Mouse (Mus musculus) spleen, postnatal 36 days (tissue): ENCODE measurements around the gene Rtl5.
A peak's percentile ranks its signal among the peaks of the same experiment; 100 is the strongest.
"Not testable (repeated sequence)": the region's sequence is repeated elsewhere in the genome, so short reads cannot be mapped to it uniquely, and the experiment has no call there.

Experiments used
- DNase-seq, 2 experiments: peaks; one replicate each; pipeline ENCODE4 v3.0.0; 2022; ENCODE audit warnings: low spot score in 2 of 2, mixed read lengths in 1 of 2

The Rtl5 gene

DNA sequence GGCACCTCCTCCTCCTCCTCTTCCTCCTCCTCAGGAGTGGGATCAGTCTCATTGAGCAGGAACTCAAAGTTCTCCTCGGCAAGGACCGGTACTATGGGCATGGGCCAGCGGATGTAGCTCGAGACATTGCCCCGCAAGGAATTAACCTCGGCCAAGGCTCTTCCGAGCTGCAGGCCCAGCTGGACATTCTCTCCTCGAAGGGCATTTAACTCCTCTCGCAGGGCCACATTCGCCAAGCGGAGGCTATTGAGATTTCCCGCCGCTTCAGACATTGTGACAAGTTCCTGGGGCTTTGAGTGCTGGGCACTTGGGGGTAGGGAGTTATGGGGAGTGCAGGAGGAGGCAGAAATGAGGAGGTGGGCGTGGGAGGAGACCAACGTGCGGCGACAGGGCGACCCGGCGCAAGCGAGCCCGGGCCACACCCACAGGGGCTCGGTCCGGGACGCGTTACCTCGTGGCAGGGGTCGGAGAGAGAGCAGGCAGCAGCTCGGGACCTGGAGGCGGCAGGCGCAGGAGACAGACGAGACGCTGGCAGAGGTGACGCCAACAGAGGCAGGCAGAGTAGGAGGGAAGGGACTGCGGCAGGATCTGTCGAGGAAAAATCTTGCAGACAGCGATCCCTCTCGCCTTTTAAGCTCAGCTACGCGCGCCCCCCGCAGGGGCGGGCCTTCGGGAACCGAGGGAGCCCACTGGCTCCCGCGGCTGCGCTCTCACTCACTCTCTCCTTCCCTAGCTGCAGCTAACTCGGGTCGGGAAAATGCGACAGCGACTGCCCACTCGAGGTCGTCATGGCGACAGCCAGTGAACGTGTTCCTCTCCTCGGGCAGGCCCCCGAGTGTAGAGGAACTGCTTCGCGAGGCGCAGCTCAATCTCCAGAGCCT, at the start of gene Rtl5:
TSS of gene Rtl5 (minus strand) at position 714 of the 881 bp plus-strand sequence.
- peak; percentile 62 to 68 for DNase-seq

DNA sequence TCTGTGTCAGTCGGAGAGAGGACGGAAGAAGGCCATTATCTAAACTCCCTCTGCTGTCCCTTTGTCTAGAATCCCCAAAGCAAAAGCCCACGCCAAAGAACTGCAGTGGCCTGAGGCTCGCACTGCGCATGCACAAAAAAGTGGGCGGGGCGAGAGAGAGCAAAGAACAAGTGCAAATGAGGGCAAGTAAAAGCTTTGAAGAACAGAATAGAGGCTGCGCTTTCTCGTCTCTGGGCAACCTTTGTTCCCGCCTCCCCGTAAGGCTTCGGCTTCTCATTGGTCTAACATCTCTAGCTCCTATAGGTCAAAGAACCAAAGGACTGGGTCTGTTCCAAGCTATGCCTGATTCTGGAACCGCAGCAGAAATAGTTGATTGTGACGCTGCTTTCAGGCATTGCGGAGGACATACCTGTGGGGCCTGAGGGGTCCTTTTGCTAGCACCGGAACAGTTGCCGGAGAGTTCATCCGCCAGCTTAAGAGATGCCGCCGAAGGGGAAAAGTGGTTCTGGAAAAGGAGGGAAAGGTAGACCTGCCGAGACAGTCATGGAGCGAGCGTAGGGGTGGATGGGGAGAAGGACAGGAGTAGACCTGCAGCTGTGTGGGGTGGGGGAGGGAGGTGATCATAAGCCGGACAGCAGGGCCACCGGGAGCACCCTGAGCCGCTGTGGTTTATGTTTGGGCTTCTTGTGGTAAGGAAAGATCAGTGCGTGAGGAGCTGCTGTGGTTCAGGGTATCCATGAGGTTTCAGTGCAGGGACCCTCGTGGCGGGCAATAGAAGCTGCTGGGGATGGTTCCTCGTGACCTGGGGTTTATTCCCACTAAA, 48.1 kb upstream of the Rtl5 start, which contains the start of gene Pin4:
TSS of gene Pin4 (plus strand) at position 406 of the 823 bp plus-strand sequence.
- peak; percentile 91 to 95 for DNase-seq

DNA sequence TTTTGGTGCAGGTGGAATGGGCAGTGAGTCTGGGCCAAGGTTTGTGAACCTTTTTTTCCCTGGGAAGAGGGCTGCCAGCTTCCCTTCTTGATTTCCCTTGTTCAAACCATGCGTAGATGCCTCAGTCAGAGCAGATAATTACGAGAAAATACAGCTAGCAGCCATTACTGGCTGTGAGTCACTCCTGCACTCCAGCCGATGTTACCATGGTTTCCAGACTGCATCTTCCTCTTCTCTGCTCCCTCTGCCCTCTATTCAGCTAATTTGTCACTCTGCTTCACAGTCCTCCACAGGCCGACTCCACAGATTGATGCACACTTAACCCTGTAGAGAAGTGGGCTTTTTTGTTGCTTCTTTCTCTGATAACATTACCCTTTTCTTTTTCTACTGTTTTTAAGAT, 44.6 kb upstream of the Rtl5 start:
- no peak for DNase-seq

DNA sequence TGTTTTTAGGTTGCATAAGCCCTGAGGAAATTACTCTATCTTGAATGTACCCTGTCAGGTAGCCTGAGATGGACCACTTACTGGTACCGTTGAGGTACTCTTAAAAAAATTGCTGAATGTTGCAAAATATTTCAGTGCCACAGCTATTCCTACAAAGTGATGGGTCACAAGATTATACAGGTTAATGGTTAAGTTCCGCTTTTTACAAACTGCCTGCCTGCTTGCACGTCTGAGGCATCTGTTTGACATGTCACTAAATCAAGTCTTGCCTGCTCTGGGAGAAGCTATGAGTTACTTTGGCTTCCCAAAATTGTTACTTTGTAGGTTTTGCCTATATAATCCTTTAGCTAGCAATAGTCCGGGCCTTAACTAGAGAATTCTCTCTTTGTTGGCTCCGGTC, 38.2 kb upstream of the Rtl5 start:
- not testable (repeated sequence) for DNase-seq

DNA sequence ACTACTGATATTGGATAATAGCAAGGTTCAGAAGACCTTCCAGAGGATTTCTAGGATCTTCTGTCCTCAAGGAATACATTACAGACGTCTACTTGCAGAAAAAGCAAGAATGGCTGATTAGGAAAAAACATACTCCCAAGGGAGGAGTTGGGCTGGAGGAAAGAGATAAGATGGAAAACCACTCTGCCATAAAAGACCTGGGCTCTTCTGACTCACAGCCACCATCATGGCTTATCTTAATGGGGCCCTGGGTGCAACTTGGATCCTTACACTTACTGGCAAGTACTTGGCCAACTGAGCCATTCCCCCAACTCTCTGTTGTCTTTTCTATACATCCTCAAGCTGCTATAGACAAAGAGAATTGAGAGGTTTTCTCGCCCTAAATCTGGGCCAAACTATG, 32.7 kb upstream of the Rtl5 start:
- DNase-seq = not testable (repeated sequence)

DNA sequence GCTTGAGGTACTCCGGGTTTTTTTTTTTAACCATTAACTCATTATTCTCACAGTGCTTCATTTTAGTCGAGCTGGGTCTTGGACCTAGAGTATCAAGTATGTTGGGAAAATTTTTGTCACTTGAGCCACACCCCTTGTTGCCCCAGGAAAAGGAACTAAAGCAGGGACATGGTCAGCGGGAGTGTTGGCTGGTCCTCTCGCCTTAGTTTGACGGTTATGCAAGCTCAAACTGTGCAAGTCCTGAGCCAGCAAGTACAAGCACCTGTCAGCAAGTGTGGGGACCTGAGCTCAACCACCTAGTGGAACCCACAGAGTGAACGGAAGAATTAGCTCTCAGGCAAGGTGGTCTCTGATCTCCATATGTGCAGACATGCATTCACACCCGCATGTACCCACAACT, 30.8 kb upstream of the Rtl5 start:
- DNase-seq = no peak

DNA sequence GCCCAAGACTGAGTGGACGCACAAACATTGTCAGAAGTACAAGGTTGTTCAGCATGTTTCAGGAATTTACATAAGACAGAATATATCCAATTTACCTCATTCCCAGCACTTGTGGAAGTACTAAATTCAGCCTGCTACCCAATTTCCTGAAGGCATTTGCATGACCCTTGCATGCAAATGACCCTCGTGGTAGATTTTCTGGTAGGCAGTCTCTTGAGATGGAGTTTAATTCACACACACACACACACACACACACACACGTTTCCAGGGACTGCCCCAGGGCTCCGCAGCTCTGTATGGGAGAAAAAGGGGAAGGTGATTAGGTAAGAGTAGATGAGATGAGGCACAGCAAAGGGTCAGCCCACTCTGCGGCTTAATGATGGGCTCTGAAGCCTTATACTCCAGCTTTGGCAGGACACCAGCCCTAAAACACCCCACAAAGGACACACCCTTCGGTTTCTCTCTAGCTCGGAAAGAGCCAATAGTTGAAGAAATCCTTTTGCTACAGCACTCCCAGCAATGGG, 23.3 kb upstream of the Rtl5 start:
- DNase-seq = peak in 1 of 2 experiments; percentile 28

DNA sequence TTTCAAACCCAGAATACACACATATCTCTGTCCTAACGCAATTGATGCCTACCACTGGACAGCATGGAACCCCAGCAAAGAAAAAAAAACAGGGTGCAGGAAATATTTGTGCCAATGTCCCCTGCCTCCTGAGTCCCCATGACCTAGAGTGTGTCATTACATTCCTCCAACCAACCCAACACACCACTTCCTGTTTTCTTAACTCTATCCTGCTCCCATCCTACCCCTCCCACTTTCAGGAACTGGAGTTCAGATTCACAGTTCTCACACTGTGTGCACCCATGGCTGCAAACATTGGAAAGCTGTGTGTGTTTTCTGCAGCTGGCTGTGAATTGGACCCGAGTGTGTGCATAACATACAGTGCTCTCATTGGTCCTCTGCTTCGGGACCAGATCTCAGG, 19.5 kb upstream of the Rtl5 start:
- DNase-seq = no peak

DNA sequence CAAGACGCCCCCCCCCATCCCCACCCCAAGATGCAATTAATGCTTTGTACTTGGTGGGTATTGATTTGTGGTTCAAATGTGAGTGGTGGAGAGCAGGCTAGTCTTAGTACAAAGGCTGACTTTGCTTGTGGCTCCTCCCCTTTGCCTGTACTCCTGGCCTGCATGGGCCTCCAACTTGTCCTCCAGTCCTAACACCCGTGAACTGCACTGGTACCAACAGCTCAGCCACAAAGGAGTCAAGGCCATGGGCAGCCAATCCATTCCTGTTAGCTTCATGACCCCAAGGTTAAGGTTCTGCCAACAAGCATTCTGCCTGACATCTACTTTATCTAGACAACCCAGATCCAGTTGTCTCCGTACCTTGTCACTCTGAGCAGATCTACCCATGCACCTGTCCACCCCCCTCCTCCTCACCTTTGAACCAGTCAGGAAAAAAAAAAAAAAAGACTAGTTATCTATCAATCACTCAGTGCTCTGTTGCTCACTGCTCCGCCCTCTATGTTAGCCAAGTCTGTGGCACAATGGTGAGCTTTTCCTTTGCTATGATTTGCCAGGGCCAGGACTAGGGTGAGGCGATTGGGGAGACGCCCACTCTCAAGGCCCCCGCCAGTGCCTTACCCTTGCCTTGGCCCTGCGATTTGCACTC, 14.8 kb upstream of the Rtl5 start:
- no peak for DNase-seq

DNA sequence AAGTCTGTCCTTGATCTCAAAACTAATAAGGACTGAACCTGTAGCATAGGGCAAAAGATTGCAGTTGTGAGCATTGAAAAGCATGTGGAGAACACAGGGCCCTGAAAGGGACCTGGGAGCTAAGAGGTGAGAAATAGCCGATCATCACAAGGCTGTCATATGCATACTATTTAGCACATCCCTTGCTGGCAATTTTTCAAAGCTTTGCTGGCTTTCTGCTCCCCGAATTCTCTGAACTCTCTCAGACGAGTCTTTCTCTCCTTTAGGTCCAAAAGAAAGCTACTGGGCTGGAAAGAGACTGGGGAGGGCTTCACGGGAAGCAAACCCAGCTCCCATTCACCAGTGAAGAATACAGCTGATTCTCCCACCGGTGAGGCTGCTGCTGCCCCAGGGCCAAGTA, 11.2 kb upstream of the Rtl5 start:
- DNase-seq = no peak

DNA sequence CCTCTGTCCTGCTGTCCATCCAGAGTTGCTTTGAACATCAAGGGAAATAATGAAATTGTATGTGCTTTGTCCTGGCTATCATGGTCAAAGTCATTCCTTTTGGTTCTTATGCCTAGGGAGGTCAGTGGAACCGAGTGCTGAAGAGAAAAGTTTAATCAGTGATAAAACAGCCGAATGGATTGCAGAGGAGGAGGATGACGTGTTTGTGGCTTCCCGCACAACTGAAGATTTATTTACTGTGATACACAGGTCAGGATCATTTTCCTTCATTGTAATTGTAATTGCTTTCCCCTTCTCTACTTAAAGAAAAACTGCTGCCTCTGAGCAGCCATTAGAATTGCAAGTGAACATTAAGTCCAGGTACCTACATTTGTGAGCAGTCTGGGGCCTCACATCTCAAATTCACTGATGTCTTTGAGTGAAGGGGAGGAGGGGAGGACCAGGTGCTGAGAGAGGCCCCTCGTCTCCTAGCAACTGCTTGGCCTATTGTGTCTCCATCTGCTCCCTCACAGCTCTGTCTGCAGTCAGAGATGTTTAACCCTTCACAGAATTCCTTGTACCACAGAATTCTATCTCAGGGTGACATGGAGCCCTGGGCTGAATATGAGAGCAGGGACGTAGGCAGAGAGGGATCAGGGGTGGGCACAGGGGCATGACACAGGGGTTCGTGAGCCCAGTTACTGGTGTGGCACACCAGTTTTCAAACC, 10.6 kb upstream of the Rtl5 start:
- no peak for DNase-seq

DNA sequence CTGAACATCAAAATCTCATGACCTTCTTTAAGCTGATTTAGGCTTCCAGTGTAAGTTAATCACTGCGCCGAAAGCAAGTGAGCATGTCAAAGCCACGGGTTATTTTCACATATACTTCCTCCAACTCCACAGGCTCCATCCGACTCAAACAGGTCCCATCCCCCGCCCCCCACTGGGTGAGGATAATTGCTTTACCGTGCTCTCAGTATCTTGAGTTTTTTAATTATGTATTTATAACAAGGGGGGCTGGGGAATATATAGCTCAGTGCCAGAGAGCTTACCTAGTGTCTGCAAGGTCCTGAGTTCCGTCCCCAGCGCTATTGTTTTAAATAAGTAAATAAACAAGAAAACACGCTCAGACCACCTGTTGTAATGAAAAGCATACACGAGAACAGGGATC, 10.0 kb upstream of the Rtl5 start:
- DNase-seq = no peak

DNA sequence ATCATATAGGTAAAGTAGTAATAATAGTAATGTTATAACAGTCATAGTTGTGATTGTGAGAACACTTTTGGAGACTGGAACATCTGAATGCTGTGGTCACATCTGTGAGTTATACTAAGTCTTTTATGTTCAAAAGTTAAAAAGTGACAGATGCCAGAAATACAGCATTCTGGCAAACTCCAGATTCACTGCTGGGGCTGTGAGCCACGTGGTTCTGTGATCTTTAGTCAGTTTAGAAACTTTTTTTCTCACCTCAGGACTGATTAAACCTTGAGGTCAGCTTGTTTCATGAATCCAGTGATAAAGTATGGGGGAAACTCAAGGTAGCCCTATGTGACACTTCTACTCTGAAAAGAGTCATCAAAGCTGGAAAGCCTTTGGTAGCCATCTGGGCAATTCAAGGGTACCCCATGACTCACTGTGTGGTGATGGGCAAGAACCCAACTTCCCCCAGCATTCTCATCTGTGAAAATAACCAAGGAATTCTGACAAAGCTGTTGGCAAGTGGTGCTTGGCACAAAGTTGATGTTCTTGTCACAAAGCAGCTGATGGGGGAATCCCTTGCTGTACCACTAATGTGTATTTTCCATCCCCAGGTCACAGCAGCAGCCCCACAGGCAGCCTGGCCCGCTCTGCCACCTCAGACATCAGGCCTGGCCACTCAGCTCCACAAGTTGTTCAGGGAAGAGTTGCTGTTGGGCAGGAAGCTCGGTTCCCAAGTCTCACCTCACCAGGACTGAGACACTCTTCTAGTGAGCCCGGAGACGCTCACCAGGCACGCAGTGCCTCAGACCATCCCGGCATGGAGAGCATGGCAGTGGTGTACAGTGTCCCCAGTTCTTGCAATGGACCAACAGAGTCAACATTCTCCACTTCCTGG, 6.0 kb upstream of the Rtl5 start:
- no peak for DNase-seq

DNA sequence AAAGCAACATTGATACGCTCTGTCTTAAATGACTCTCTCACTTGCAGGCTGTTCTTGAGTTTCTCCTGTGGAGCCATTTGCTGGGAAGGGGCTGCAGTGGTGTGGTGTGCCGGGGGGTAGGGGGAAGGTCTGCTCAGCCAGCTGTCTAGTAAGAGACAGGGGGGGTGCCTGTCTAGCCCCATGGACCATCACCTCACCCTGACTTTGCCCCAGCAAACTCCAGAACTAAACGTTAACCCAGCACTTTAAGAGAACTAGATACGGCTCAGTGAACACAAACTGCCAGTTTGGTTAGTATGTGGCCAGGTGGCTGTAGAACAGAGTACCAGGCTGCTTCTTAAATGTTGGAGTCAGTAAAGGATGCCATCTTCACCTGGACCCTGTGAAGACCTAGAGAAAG, 4.1 kb upstream of the Rtl5 start:
- no peak for DNase-seq

DNA sequence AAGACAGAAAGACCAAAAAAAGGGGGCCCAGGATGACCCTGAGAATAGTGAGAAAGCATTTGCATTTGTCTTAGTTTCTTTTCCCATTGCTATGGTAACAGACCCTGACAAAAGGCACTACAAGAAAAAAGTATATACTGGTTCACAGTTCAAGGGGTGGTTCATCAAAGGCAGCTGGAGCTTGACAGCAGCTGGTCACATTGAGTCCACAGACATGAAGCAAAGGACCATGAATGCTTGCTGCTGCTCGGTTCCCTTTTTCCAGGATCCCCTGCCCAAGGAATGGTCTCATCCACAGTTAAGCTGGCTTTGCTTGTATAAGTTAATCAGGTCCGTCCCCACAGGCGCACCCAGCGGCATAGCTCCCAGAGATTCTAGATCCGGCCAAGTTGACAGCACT, 3.3 kb upstream of the Rtl5 start:
- no peak for DNase-seq

DNA sequence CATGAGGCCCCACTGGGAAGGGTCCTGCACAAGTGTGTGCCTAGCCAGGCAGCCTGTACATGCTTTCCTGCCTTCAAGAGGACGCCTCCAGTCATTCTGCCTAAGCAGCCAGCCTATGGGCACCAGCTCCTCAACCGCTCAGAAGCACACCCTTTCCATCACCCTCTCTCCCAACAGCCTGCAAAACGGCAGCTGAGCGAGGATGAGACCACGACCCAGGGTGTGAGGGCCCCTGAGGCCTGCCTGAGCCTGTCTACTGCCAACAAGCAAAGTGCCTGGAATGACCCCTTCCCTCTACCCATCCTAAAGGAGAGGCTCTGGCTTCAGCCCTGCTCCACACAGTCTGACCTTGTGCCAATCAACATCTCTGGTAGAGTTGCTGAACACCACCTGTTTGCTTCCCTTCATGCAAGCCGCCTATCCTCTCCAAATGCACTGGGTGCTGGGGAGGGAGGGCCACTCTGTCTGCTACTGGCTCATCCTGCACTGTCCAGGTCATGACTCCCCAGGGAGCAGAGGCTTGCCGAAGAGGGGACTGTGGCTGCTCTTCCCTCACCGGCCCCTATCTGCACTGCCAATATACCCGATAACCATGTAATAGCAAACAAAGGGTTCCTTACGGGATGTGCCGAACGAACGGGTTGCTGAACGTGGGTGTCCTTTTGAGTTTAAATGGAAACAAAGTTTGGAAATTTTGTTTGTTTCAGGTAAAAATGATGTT, 2.7 kb upstream of the Rtl5 start:
- DNase-seq = no peak

DNA sequence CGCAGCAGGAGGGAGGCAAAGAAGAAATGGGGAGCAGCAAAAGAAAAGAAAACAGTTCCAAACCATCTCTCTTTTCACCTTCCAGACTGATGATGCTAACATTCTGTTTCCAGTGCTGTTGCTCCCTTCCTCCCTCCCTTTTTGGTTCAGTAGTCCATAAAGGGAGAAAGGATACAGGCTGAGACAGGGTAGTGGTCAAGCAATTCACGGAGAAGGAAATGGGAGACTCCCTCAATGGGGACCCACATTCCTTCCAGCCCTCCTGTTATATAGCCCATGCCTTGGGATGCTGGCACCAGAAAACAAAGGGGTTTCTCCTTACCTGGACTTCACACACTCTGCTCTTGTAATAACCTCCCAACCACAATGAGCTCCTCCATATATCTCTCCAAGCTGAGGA, 413 bp upstream of the Rtl5 start:
- no peak for DNase-seq

DNA sequence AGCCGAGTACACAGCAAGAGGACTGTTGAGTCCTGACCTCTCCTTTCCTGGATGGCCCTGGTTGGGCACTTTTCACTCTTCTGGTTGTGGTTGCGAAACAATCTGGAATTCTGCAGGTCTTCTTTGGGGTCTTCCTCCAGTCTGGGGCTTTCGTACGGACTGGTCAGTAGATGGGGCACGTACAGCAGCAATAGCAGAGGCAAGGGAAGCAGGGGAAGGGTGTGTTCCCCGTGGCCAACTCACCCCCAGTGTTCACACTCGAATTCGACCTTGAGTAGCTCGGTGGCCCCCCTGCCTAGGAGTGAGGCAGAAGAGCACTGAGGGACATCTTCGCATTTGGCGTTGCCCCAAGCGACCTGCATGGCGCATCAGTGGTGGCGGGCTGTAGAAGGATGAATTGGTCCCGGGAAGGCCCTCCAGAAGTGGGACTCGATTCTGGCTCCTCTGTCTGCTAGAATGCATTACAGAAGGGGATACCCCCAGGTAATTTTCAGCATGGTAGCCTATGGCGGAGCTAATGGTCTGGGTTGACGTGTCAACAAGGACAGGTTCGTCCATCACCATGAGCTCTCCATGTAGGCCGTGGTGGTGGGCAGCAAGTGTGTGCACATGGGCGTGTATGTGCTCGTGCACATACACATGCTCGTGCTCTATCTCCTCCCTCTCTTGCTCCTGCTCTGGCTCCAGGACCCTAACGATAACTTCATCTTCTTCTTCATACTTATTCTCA, 2.1 kb downstream of the Rtl5 start:
- no peak for DNase-seq

DNA sequence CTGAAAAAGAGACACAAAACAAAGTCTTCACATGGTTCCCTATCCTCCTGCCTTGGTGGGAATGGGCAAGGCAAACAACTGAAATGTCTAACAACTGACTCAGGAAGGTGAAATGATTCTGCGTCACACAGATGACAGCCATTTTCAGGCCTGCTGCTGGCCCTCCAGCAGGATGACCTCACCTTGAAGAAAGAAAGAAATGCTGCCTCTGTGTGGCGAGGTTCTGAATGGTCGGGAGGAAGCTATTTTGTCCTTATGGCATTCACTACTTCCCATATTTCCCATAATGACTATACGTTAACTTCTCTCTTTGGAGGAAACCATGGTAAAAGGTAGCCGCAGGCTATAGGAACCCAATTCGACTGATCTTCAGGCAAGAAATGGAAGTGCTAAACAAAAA, 4.0 kb downstream of the Rtl5 start:
- no peak for DNase-seq
